ENCODE assay signal across 8 mouse cellular contexts in the genomic region with DNA sequence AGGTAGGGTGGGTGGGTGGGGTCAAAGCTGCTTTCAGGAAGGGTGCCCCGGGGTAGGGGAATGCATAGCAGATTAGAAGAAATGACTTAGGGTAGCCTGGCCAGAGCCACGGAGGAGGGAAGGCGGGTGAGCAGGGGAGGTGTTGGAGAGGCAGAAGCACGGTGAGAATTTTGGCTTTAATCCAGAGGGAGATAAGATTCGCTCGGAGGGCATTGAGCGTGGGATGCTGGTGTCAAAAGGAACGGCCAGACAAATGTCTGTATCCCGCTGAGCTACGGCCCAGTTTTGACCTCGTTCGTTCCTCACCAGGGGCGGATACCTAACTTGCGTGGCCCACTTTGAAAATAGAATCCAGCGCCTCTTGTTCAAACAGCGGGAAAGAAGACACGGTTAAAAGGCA. TPM values are rescaled to one million over a fixed set of nuclear protein-coding genes. Genes with fewer than 3 reads are reported as not detected.
DNase-seq lines count a peak whose midpoint lies in the region; ATAC-seq and TF ChIP-seq lines count a peak whose summit lies in the region.

No protein-coding gene starts in this region.

- no peak for TF ChIP-seq POLR2A in spleen, adult 2 months (IDR thresholded peaks at IDR 0.05; ENCODE audit: low read depth, low read length)

- 47% methylated on average over 17 of the region's 17 CpGs for WGBS in spleen, adult 2 months
- WGBS in embryonic facial prominence, embryonic 12.5 days = 14% methylated on average over 17 of the region's 17 CpGs
- 7% methylated on average over 17 of the region's 17 CpGs for WGBS in hindbrain, embryonic 16.5 days
- 11% methylated on average over 17 of the region's 17 CpGs for WGBS in midbrain, embryonic 12.5 days

- H3K9ac ChIP-seq in embryonic facial prominence, embryonic 12.5 days = no peak overlapping the region
- peak overlapping the region; percentile 36; the same call in 1 of the 2 replicates for H3K9ac ChIP-seq in hindbrain, embryonic 16.5 days (ENCODE audit: low read depth, low read length)
- no peak overlapping the region for H3K9ac ChIP-seq in midbrain, embryonic 12.5 days (replicated peaks)

- H3K36me3 ChIP-seq in spleen, adult 2 months (ENCODE audit: control insufficient read depth, insufficient read depth, low read length) = no peaks in the 10 kb centered on the region
- no peaks in the 10 kb centered on the region for H3K36me3 ChIP-seq in embryonic facial prominence, embryonic 12.5 days
- H3K36me3 ChIP-seq in hindbrain, embryonic 16.5 days (ENCODE audit: control insufficient read depth, insufficient read depth, low read length) = no peaks in the 10 kb centered on the region
- no peaks in the 10 kb centered on the region for H3K36me3 ChIP-seq in midbrain, embryonic 12.5 days

- ATAC-seq in embryonic facial prominence, embryonic 12.5 days (ENCODE audit: insufficient number of reproducible peaks, insufficient read depth, low FRiP score, low TSS enrichment) = no peak
- ATAC-seq in hindbrain, embryonic 16.5 days = no peak
- ATAC-seq in midbrain, embryonic 12.5 days (ENCODE audit: low FRiP score, low read depth) = no peak

- H3K27ac ChIP-seq in spleen, adult 2 months (ENCODE audit: insufficient read depth, low read length) = no peak overlapping the region
- H3K27ac ChIP-seq in embryonic facial prominence, embryonic 12.5 days = no peak overlapping the region
- no peak overlapping the region for H3K27ac ChIP-seq in hindbrain, embryonic 16.5 days (ENCODE audit: low read depth, low read length)
- H3K27ac ChIP-seq in midbrain, embryonic 12.5 days (replicated peaks) = no peak overlapping the region

- H3K4me3 ChIP-seq in spleen, adult 2 months (ENCODE audit: extremely low read depth, insufficient read depth, insufficient read length) = peak overlapping the region; percentile 41; the same call in 1 of the 2 replicates
- H3K4me3 ChIP-seq in embryonic facial prominence, embryonic 12.5 days = no peak overlapping the region
- H3K4me3 ChIP-seq in hindbrain, embryonic 16.5 days (ENCODE audit: low read length) = peak overlapping the region; percentile 21; the same call in 1 of the 2 replicates
- H3K4me3 ChIP-seq in midbrain, embryonic 12.5 days = no peak overlapping the region

- no peaks in the 10 kb centered on the region for H3K9me3 ChIP-seq in embryonic facial prominence, embryonic 12.5 days
- H3K9me3 ChIP-seq in hindbrain, embryonic 16.5 days (ENCODE audit: control insufficient read depth, low read length) = no peaks in the 10 kb centered on the region
- no peaks in the 10 kb centered on the region for H3K9me3 ChIP-seq in midbrain, embryonic 12.5 days

- no peaks in the 10 kb centered on the region for H3K4me1 ChIP-seq in spleen, adult 2 months (ENCODE audit: control insufficient read depth, insufficient read depth, insufficient read length)
- H3K4me1 ChIP-seq in embryonic facial prominence, embryonic 12.5 days = peaks cover 22% of the 10 kb centered on the region; the same call in 1 of the 2 replicates
- H3K4me1 ChIP-seq in hindbrain, embryonic 16.5 days (ENCODE audit: control insufficient read depth, insufficient read depth, low read depth, low read length) = peaks cover 3% of the 10 kb centered on the region; the same call in 1 of the 2 replicates
- H3K4me1 ChIP-seq in midbrain, embryonic 12.5 days = peaks cover 10% of the 10 kb centered on the region

- DNase-seq in spleen, adult 2 months (ENCODE audit: low read depth in 1 of 2, low spot score in 2 of 2) = no peak
- DNase-seq in spleen, postnatal 36 days (ENCODE audit: low spot score in 2 of 2) = no peak
- DNase-seq in frontal cortex, postnatal 14 days (ENCODE audit: low spot score in 2 of 2) = no peak
- no peak for DNase-seq in thymus, postnatal 25 days
- DNase-seq in thymus, postnatal 0 days (ENCODE audit: low spot score) = no peak

- peak overlapping the region; percentile 31 for H3K4me2 ChIP-seq in embryonic facial prominence, embryonic 12.5 days (replicated peaks)
- peak overlapping the region; percentile 44 for H3K4me2 ChIP-seq in hindbrain, embryonic 16.5 days (ENCODE audit: low read length)
- peak overlapping the region; percentile 33 for H3K4me2 ChIP-seq in midbrain, embryonic 12.5 days (replicated peaks)

- no peak for TF ChIP-seq CTCF in spleen, adult 2 months (IDR thresholded peaks at IDR 0.05; ENCODE audit: extremely low read depth, insufficient read depth, insufficient read length, insufficient replicate concordance)

- no peaks in the 10 kb centered on the region for H3K27me3 ChIP-seq in spleen, adult 2 months (ENCODE audit: control insufficient read depth, insufficient read depth, low read length)
- H3K27me3 ChIP-seq in embryonic facial prominence, embryonic 12.5 days = no peaks in the 10 kb centered on the region
- no peaks in the 10 kb centered on the region for H3K27me3 ChIP-seq in hindbrain, embryonic 16.5 days (replicated peaks; ENCODE audit: control insufficient read depth, insufficient read depth, low read length)
- peaks cover 6% of the 10 kb centered on the region for H3K27me3 ChIP-seq in midbrain, embryonic 12.5 days

RNA-seq across cellular contexts. Expression of gene Dusp6, which starts 23.8 kb away (rescaled TPM):
- 30.8 and 49.1 TPM in 2 replicates for polyA plus RNA-seq in spleen, adult 2 months (2012; rRNA removed)
- polyA plus RNA-seq in embryonic facial prominence, embryonic 12.5 days (2016; fragmentation: Nextera tagmentation; extraction: Ambion mirVana) = 90.6 and 90.7 TPM in 2 replicates
- polyA plus RNA-seq in hindbrain, embryonic 16.5 days (2015; fragmentation: Nextera tagmentation; extraction: Ambion mirVana) = 35.2 and 37.0 TPM in 2 replicates
- 23.9 and 24.3 TPM in 2 replicates for polyA plus RNA-seq in midbrain, embryonic 12.5 days (2016; fragmentation: Nextera tagmentation; extraction: Ambion mirVana)
- polyA plus RNA-seq in thymus, postnatal 0 days (2015; fragmentation: Nextera tagmentation; extraction: Ambion mirVana) = 33.7 and 34.4 TPM in 2 replicates

Comparison
In these comparisons a context has a peak if more than half of its experiments do, and no peak if none do; other contexts are left out.
1. H3K4me3 ChIP-seq: peak in spleen, adult 2 months (single experiment) and hindbrain, embryonic 16.5 days (single experiment); none in embryonic facial prominence, embryonic 12.5 days (single experiment) and midbrain, embryonic 12.5 days (single experiment).
2. Peak in every context shown above with its lines, with median percentiles within 50 percentile points of each other: H3K4me2 ChIP-seq.